Mouse (Mus musculus) lung, adult 2 months (tissue): Measurements from ENCODE around the gene Ppm1h.

Source experiments
- CTCF ChIP-seq: fragments of 200-500 bp; IDR thresholded peaks from 2 replicates; pipeline ENCODE4 v1.5.1; 2011; ENCODE audit warnings: mild to moderate bottlenecking, low read length, control low read depth; ENCODE audit not compliant: insufficient read depth
- POLR2A ChIP-seq: fragments of 200-500 bp; IDR thresholded peaks from 2 replicates; pipeline ENCODE4 v1.6.1; 2011; ENCODE audit warnings: low read depth, mild to moderate bottlenecking, control low read depth, low read length, borderline replicate concordance; ENCODE audit errors: extremely low read depth

DNA sequence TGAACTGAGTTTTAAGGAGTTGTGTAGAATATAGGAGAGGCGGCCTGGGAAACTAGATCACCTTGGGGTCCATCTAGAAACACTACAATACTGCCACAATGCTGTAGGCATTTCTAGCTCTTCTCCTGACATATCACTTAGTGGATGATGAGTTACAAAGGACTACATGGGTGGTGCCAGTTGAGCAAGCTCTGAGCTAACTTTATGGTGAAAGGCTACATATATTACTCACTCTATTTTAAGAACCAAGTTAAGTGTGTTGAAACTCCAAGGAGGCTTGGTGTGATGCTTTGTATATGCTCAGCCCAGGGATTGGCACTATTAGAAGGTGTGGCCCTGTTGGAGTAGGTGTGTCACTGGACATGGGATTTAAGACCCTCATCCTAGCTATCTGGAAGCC, 26.0 kb upstream of the Ppm1h start:
- TF ChIP-seq CTCF (no peak), POLR2A (no peak)
